Mouse (Mus musculus): ENCODE measurements around the gene Iyd. TPM values are rescaled to one million over a fixed set of nuclear protein-coding genes. Genes with fewer than 3 reads are reported as not detected.

The Iyd gene
- polyA plus RNA-seq, 1 experiment = not detected

DNA sequence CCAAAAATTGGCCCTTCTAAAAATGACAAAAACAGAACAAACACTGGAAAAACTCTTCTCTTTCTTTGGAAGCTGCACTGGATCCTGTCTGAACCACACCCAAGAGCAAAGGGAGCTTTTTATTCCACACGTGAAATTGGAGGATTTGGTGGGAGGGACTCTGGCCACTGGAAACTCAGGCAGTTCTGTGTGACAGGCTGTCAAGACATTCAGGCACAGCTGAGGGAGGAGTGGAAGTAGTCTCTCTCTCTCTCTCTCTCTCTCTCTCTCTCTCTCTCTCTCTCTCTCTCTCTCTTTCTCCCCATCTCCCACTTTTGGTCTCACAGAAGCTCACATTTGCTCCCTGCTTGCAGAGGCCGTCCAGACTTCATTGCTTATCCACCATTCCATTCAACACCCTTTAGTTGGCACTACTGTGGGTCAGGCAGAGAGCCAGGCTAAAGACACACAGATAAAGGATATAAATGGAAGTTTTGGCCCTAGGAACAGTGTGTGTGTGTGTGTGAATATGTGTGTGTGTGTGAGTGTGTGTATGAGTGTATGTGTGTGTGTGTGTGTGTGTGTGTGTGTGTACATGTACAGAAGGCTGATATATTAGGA lies 14.5 kb upstream of the Iyd start:
- Histone ChIP-seq H3K79me3 (ENCODE audit: low read depth) (no peaks in the 10 kb centered on the region), H3ac (ENCODE audit: control insufficient read depth, insufficient read length, low read depth) (no peak overlapping the region), H3K4me3 (ENCODE audit: insufficient read depth, poor library complexity, severe bottlenecking) (no peak overlapping the region), H3K79me2 (ENCODE audit: control insufficient read depth, insufficient read depth) (no peaks in the 10 kb centered on the region), H3K27me3 (ENCODE audit: control insufficient read depth, insufficient read depth, insufficient read length) (no peaks in the 10 kb centered on the region), H3K36me3 (ENCODE audit: control insufficient read depth, insufficient read depth) (no peaks in the 10 kb centered on the region)
- TF ChIP-seq FOSL1 (IDR thresholded peaks at IDR 0.05; ENCODE audit: insufficient read depth, low read length, poor library complexity, severe bottlenecking) = no peak
- no peak for TF ChIP-seq MYOD1 (IDR thresholded peaks at IDR 0.05; ENCODE audit: control insufficient read depth, insufficient read length, low read depth)
- no peak for TF ChIP-seq USF1 (IDR thresholded peaks at IDR 0.05; ENCODE audit: low read depth)
- no peak for TF ChIP-seq CTCF (IDR thresholded peaks at IDR 0.05; ENCODE audit: control insufficient read depth, insufficient read depth, insufficient read length)
- no peak for TF ChIP-seq MYOG (IDR thresholded peaks at IDR 0.05; ENCODE audit: control insufficient read depth, extremely low read depth, insufficient read length)
- no peak for TF ChIP-seq CEBPB (IDR thresholded peaks at IDR 0.05; ENCODE audit: low read depth)
- no peak for TF ChIP-seq MAX (IDR thresholded peaks at IDR 0.05)

GRCm38 (mm10) chr10:3529807-3530206 lies 10.2 kb upstream of the Iyd start:
- no peaks in the 10 kb centered on the region for H3K27me3 ChIP-seq (ENCODE audit: control insufficient read depth, insufficient read depth, insufficient read length)
- TF ChIP-seq MAX (IDR thresholded peaks at IDR 0.05) = no peak
- no peak for TF ChIP-seq MYOD1 (IDR thresholded peaks at IDR 0.05; ENCODE audit: control insufficient read depth, insufficient read length, low read depth)

GRCm38 (mm10) chr10:3530661-3531060 lies 9.4 kb upstream of the Iyd start:
- TF ChIP-seq CEBPB (IDR thresholded peaks at IDR 0.05; ENCODE audit: low read depth) (no peak), USF1 (IDR thresholded peaks at IDR 0.05; ENCODE audit: low read depth) (no peak), MYOD1 (IDR thresholded peaks at IDR 0.05; ENCODE audit: control insufficient read depth, insufficient read length, low read depth) (no peak), MAX (IDR thresholded peaks at IDR 0.05) (no peak), FOSL1 (IDR thresholded peaks at IDR 0.05; ENCODE audit: insufficient read depth, low read length, poor library complexity, severe bottlenecking) (no peak), MYOG (IDR thresholded peaks at IDR 0.05; ENCODE audit: control insufficient read depth, extremely low read depth, insufficient read length) (no peak), CTCF (IDR thresholded peaks at IDR 0.05; ENCODE audit: control insufficient read depth, insufficient read depth, insufficient read length) (no peak)
- Histone ChIP-seq H3K79me3 (ENCODE audit: low read depth) (no peaks in the 10 kb centered on the region), H3K27me3 (ENCODE audit: control insufficient read depth, insufficient read depth, insufficient read length) (no peaks in the 10 kb centered on the region), H3K79me2 (ENCODE audit: control insufficient read depth, insufficient read depth) (no peaks in the 10 kb centered on the region), H3K36me3 (ENCODE audit: control insufficient read depth, insufficient read depth) (no peaks in the 10 kb centered on the region), H3ac (ENCODE audit: control insufficient read depth, insufficient read length, low read depth) (no peak overlapping the region), H3K4me3 (ENCODE audit: insufficient read depth, poor library complexity, severe bottlenecking) (no peak overlapping the region)

More at GRCm38 (mm10) chr10:3529807-3530206, 10.2 kb upstream of the Iyd start:
- H3ac ChIP-seq (ENCODE audit: control insufficient read depth, insufficient read length, low read depth) = no peak overlapping the region
- no peaks in the 10 kb centered on the region for H3K79me3 ChIP-seq (ENCODE audit: low read depth)
- no peaks in the 10 kb centered on the region for H3K79me2 ChIP-seq (ENCODE audit: control insufficient read depth, insufficient read depth)
- no peak overlapping the region for H3K4me3 ChIP-seq (ENCODE audit: insufficient read depth, poor library complexity, severe bottlenecking)
- H3K36me3 ChIP-seq (ENCODE audit: control insufficient read depth, insufficient read depth) = no peaks in the 10 kb centered on the region

GRCm38 (mm10) chr10:3531375-3531774 lies 8.7 kb upstream of the Iyd start:
- Histone ChIP-seq H3K36me3 (ENCODE audit: control insufficient read depth, insufficient read depth) (no peaks in the 10 kb centered on the region), H3ac (ENCODE audit: control insufficient read depth, insufficient read length, low read depth) (no peak overlapping the region), H3K79me3 (ENCODE audit: low read depth) (no peaks in the 10 kb centered on the region), H3K4me3 (ENCODE audit: insufficient read depth, poor library complexity, severe bottlenecking) (no peak overlapping the region), H3K27me3 (ENCODE audit: control insufficient read depth, insufficient read depth, insufficient read length) (peaks cover 4% of the 10 kb centered on the region), H3K79me2 (ENCODE audit: control insufficient read depth, insufficient read depth) (no peaks in the 10 kb centered on the region)
- peak; percentile 81 for TF ChIP-seq CTCF (IDR thresholded peaks at IDR 0.05; ENCODE audit: control insufficient read depth, insufficient read depth, insufficient read length)
- TF ChIP-seq MYOD1 (IDR thresholded peaks at IDR 0.05; ENCODE audit: control insufficient read depth, insufficient read length, low read depth) = no peak

- Histone ChIP-seq H3K4me3 (ENCODE audit: insufficient read depth, poor library complexity, severe bottlenecking) (no peak overlapping the region), H3K36me3 (ENCODE audit: control insufficient read depth, insufficient read depth) (no peaks in the 10 kb centered on the region), H3K79me3 (ENCODE audit: low read depth) (no peaks in the 10 kb centered on the region), H3K79me2 (ENCODE audit: control insufficient read depth, insufficient read depth) (no peaks in the 10 kb centered on the region), H3ac (ENCODE audit: control insufficient read depth, insufficient read length, low read depth) (no peak overlapping the region), H3K27me3 (ENCODE audit: control insufficient read depth, insufficient read depth, insufficient read length) (peaks cover 19% of the 10 kb centered on the region)
- no peak for TF ChIP-seq MYOD1 (IDR thresholded peaks at IDR 0.05; ENCODE audit: control insufficient read depth, insufficient read length, low read depth)
- no peak for TF ChIP-seq CTCF (IDR thresholded peaks at IDR 0.05; ENCODE audit: control insufficient read depth, insufficient read depth, insufficient read length)
- no peak for TF ChIP-seq FOSL1 (IDR thresholded peaks at IDR 0.05; ENCODE audit: insufficient read depth, low read length, poor library complexity, severe bottlenecking)
- TF ChIP-seq USF1 (IDR thresholded peaks at IDR 0.05; ENCODE audit: low read depth) = no peak
- no peak for TF ChIP-seq MAX (IDR thresholded peaks at IDR 0.05)
- TF ChIP-seq MYOG (IDR thresholded peaks at IDR 0.05; ENCODE audit: control insufficient read depth, extremely low read depth, insufficient read length) = no peak
These were observed 5.6 kb upstream of the Iyd start for GRCm38 (mm10) chr10:3534445-3534844.

DNA sequence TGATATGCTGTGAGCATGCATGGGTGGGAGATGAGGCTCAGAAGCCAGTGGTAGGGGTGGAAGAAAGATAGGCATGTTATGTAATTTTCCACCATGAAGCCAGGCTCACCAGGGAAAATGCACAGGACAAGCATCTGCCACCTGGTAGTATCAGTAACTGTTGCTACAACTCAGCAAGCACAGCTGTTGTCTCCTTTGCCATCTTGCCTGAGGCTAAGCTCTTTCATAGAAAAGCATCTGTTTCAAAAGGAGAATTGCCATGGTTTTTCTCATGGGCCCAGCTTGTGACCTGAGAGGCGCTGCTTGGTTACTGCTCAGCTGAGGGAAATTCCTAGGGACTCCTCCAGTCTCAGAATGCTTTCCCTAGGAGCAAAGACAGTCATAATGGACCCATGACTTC lies 3.7 kb upstream of the Iyd start:
- no peaks in the 10 kb centered on the region for H3K79me3 ChIP-seq (ENCODE audit: low read depth)
- no peaks in the 10 kb centered on the region for H3K36me3 ChIP-seq (ENCODE audit: control insufficient read depth, insufficient read depth)
- no peaks in the 10 kb centered on the region for H3K79me2 ChIP-seq (ENCODE audit: control insufficient read depth, insufficient read depth)
- H3K27me3 ChIP-seq (ENCODE audit: control insufficient read depth, insufficient read depth, insufficient read length) = peaks cover 30% of the 10 kb centered on the region
- TF ChIP-seq MYOG (IDR thresholded peaks at IDR 0.05; ENCODE audit: control insufficient read depth, extremely low read depth, insufficient read length) (no peak), FOSL1 (IDR thresholded peaks at IDR 0.05; ENCODE audit: insufficient read depth, low read length, poor library complexity, severe bottlenecking) (no peak), CEBPB (IDR thresholded peaks at IDR 0.05; ENCODE audit: low read depth) (no peak), MAX (IDR thresholded peaks at IDR 0.05) (no peak), MYOD1 (IDR thresholded peaks at IDR 0.05; ENCODE audit: control insufficient read depth, insufficient read length, low read depth) (no peak)
- H3ac ChIP-seq (ENCODE audit: control insufficient read depth, insufficient read length, low read depth) = no peak overlapping the region
- no peak overlapping the region for H3K4me3 ChIP-seq (ENCODE audit: insufficient read depth, poor library complexity, severe bottlenecking)

Measured in C2C12 (cell line).